Mouse (Mus musculus) CH12.LX (cell line): Measurements from ENCODE around the gene Naa80. TPM values are rescaled to one million over a fixed set of nuclear protein-coding genes. Genes with fewer than 3 reads are reported as not detected.
A peak's percentile ranks its signal among the peaks of the same experiment; 100 is the strongest.

Source experiments
- DNase-seq: peaks from one replicate; pipeline ENCODE4 v3.0.0-alpha.2; 2013; ENCODE audit errors: extremely low read depth
- H3K27ac ChIP-seq: 2 replicates; pipeline ENCODE4 v1.5.1; 2012; ENCODE audit warnings: low read depth, mild to moderate bottlenecking, control low read depth, moderate library complexity; ENCODE audit not compliant: insufficient read depth
- H3K27me3 ChIP-seq: replicated peaks from 2 replicates; pipeline ENCODE3; 2012; ENCODE audit warnings: inconsistent platforms
- H3K36me3 ChIP-seq, 2 experiments: replicated peaks in 1 of 2; 2 replicates each; pipeline versions ENCODE3 to v1.6.1; 2012; ENCODE audit warnings: inconsistent platforms in 1 of 2, low read length in 1 of 2, mild to moderate bottlenecking in 1 of 2, mixed read lengths in 1 of 2, moderate library complexity in 1 of 2; ENCODE audit not compliant: control insufficient read depth in 1 of 2, insufficient read depth in 1 of 2
- H3K4me1 ChIP-seq, 2 experiments: 2 replicates each; pipeline ENCODE4 v1.6.1; 2012; ENCODE audit warnings: inconsistent platforms in 1 of 2, moderate library complexity in 1 of 2; ENCODE audit not compliant: insufficient read depth in 2 of 2, control insufficient read depth in 1 of 2
- H3K4me2 ChIP-seq: 2 replicates; pipeline ENCODE4 v1.6.1; 2012; ENCODE audit warnings: low read depth, mild to moderate bottlenecking, control low read depth; ENCODE audit not compliant: poor library complexity, insufficient read depth, severe bottlenecking
- H3K4me3 ChIP-seq, 3 experiments: fragments of 150-350 bp in 1 of 3; sonication (generic) in 1 of 3; replicated peaks in 1 of 3; 2 replicates each; pipeline versions ENCODE3 to v1.5.1; 2011 to 2012; ENCODE audit warnings: low read depth in 2 of 3, low read length in 2 of 3, mild to moderate bottlenecking in 2 of 3, moderate library complexity in 2 of 3, control low read depth in 1 of 3, improper control_type of control experiment in 1 of 3, inconsistent platforms in 1 of 3, mixed read lengths in 1 of 3; ENCODE audit not compliant: poor library complexity in 1 of 3
- H3K79me2 ChIP-seq: replicated peaks from 2 replicates; pipeline ENCODE4 v1.6.1; 2012; ENCODE audit warnings: mild to moderate bottlenecking, moderate library complexity; ENCODE audit not compliant: control insufficient read depth, poor library complexity, insufficient read depth, severe bottlenecking; ENCODE audit errors: extremely low read depth
- H3K9ac ChIP-seq: 2 replicates; pipeline ENCODE4 v1.6.1; 2012; ENCODE audit warnings: low read depth, mild to moderate bottlenecking, control low read depth, moderate library complexity; ENCODE audit not compliant: insufficient read depth
- H3K9me3 ChIP-seq: replicated peaks from 2 replicates; pipeline ENCODE3; 2012; ENCODE audit warnings: low read length, inconsistent platforms, mixed read lengths
- BHLHE40 ChIP-seq: IDR thresholded peaks from 2 replicates; pipeline ENCODE4 v1.6.1; 2011; ENCODE audit warnings: mild to moderate bottlenecking, low read depth, low read length, improper control_type of control experiment
- CHD1 ChIP-seq: IDR thresholded peaks from 2 replicates; pipeline ENCODE4 v1.6.1; 2012; ENCODE audit warnings: low read depth, low read length, improper control_type of control experiment, inconsistent platforms
- CTCF ChIP-seq, 2 experiments: IDR thresholded peaks in 1 of 2; conservative IDR thresholded peaks in 1 of 2; 2 replicates each; pipeline ENCODE4 v1.5.1; 2011 to 2012; ENCODE audit warnings: low read depth in 2 of 2, low read length in 2 of 2, improper control_type of control experiment in 1 of 2, inconsistent platforms in 1 of 2, mild to moderate bottlenecking in 1 of 2, moderate library complexity in 1 of 2
- ELF1 ChIP-seq: IDR thresholded peaks from 2 replicates; pipeline ENCODE4 v1.6.1; 2014; ENCODE audit warnings: low read depth, mild to moderate bottlenecking, inconsistent platforms, low read length, improper control_type of control experiment
- EP300 ChIP-seq: IDR thresholded peaks from 2 replicates; pipeline ENCODE4 v1.6.1; 2011; ENCODE audit warnings: low read length, improper control_type of control experiment
- ETS1 ChIP-seq: conservative IDR thresholded peaks from 2 replicates; pipeline ENCODE4 v1.6.1; 2012; ENCODE audit warnings: low read depth, mild to moderate bottlenecking, inconsistent platforms, low read length, improper control_type of control experiment, moderate library complexity
- GABPA ChIP-seq: IDR thresholded peaks from 2 replicates; pipeline ENCODE4 v1.6.1; 2012; ENCODE audit warnings: low read depth, low read length, improper control_type of control experiment, inconsistent platforms; ENCODE audit not compliant: insufficient replicate concordance
- HCFC1 ChIP-seq: IDR thresholded peaks from 2 replicates; pipeline ENCODE4 v1.6.1; 2012; ENCODE audit warnings: low read depth, mild to moderate bottlenecking, inconsistent platforms, low read length, improper control_type of control experiment
- IRF4 ChIP-seq: IDR thresholded peaks from 2 replicates; pipeline ENCODE4 v1.6.1; 2014; ENCODE audit warnings: low read depth, mild to moderate bottlenecking, inconsistent platforms, low read length, improper control_type of control experiment
- JUN ChIP-seq: IDR thresholded peaks from 2 replicates; pipeline ENCODE4 v1.6.1; 2011; ENCODE audit warnings: low read depth, mild to moderate bottlenecking, low read length, improper control_type of control experiment, moderate library complexity; ENCODE audit not compliant: insufficient read depth
- KAT2A ChIP-seq: IDR thresholded peaks from 2 replicates; pipeline ENCODE4 v1.6.1; 2012; ENCODE audit warnings: low read length, improper control_type of control experiment, inconsistent platforms; ENCODE audit not compliant: insufficient replicate concordance
- MAFK ChIP-seq: IDR thresholded peaks from 2 replicates; pipeline ENCODE4 v1.6.1; 2011; ENCODE audit warnings: low read length, improper control_type of control experiment; ENCODE audit not compliant: insufficient replicate concordance
- MAX ChIP-seq: IDR thresholded peaks from 2 replicates; pipeline ENCODE4 v1.6.1; 2011; ENCODE audit warnings: low read length, improper control_type of control experiment
- MEF2A ChIP-seq: IDR thresholded peaks from 2 replicates; pipeline ENCODE4 v1.6.1; 2014; ENCODE audit warnings: low read depth, mild to moderate bottlenecking, inconsistent platforms, low read length, improper control_type of control experiment, borderline replicate concordance
- MXI1 ChIP-seq: IDR thresholded peaks from 2 replicates; pipeline ENCODE4 v1.6.1; 2011; ENCODE audit warnings: mild to moderate bottlenecking, low read depth, low read length, improper control_type of control experiment
- MYC ChIP-seq: IDR thresholded peaks from 2 replicates; pipeline ENCODE4 v1.6.1; 2011; ENCODE audit warnings: low read depth, mild to moderate bottlenecking, improper control_type of control experiment, low read length
- NRF1 ChIP-seq: IDR thresholded peaks from 2 replicates; pipeline ENCODE4 v1.6.1; 2014; ENCODE audit warnings: low read depth, mild to moderate bottlenecking, inconsistent platforms, low read length, improper control_type of control experiment, moderate library complexity
- PAX5 ChIP-seq: IDR thresholded peaks from 2 replicates; pipeline ENCODE4 v1.6.1; 2012; ENCODE audit warnings: low read length, inconsistent platforms, mixed read lengths
- POLR2A ChIP-seq: IDR thresholded peaks from 2 replicates; pipeline ENCODE4 v1.6.1; 2011; ENCODE audit warnings: low read depth, mild to moderate bottlenecking, improper control_type of control experiment, low read length
- POLR2AphosphoS2 ChIP-seq: IDR thresholded peaks from 2 replicates; pipeline ENCODE4 v1.6.1; 2011; ENCODE audit warnings: low read depth, low read length, improper control_type of control experiment
- RCOR1 ChIP-seq: conservative IDR thresholded peaks from 2 replicates; pipeline ENCODE4 v1.6.1; 2012; ENCODE audit warnings: low read depth, mild to moderate bottlenecking, inconsistent platforms, low read length, improper control_type of control experiment
- SIN3A ChIP-seq: IDR thresholded peaks from 2 replicates; pipeline ENCODE4 v1.6.1; 2012; ENCODE audit warnings: low read length, improper control_type of control experiment, inconsistent platforms
- SMC3 ChIP-seq: IDR thresholded peaks from 2 replicates; pipeline ENCODE4 v1.6.1; 2011; ENCODE audit warnings: low read depth, low read length, improper control_type of control experiment
- TBP ChIP-seq: conservative IDR thresholded peaks from 2 replicates; pipeline ENCODE4 v1.6.1; 2011; ENCODE audit warnings: low read depth, low read length, improper control_type of control experiment
- TCF12 ChIP-seq: IDR thresholded peaks from 2 replicates; pipeline ENCODE4 v1.6.1; 2014; ENCODE audit warnings: low read depth, mild to moderate bottlenecking, inconsistent platforms, low read length, improper control_type of control experiment
- USF1 ChIP-seq: IDR thresholded peaks from 2 replicates; pipeline ENCODE4 v1.6.1; 2014; ENCODE audit warnings: low read depth, mild to moderate bottlenecking, inconsistent platforms, low read length, improper control_type of control experiment
- USF2 ChIP-seq: conservative IDR thresholded peaks from 2 replicates; pipeline ENCODE4 v1.6.1; 2011; ENCODE audit warnings: low read depth, low read length, improper control_type of control experiment
- ZMIZ1 ChIP-seq: IDR thresholded peaks from 2 replicates; pipeline ENCODE4 v1.6.1; 2012; ENCODE audit warnings: low read depth, mild to moderate bottlenecking, inconsistent platforms, low read length, improper control_type of control experiment
- ZNF384 ChIP-seq: IDR thresholded peaks from 2 replicates; pipeline ENCODE4 v1.6.1; 2012; ENCODE audit warnings: low read depth, low read length, improper control_type of control experiment, inconsistent platforms
- dilution Hi-C: fragments of 300-500 bp; cut with MboI; formaldehyde crosslinking; loops from 2 replicates; pipeline ENCODE4 v1.14.3; 2020; ENCODE audit warnings: low sequenced_read_pairs; ENCODE audit not compliant: extremely low pct_unique_long_range_greater_than_20kb, extremely low pct_ligation_motif_present
- in situ Hi-C: fragments of 300-500 bp; cut with MboI; formaldehyde crosslinking; loops from 3 replicates; pipeline ENCODE4 v1.14.3; 2019; ENCODE audit warnings: low sequenced_read_pairs, low pct_ligation_motif_present, low pct_unique_long_range_greater_than_20kb, mixed read lengths
- polyA plus RNA-seq: library from polyadenylated mRNA; unstranded; fragments of >175 nt; gene quantifications from 2 replicates; pipeline ENCODE4 v1.2.1, GENCODE M21; 2012; ENCODE audit warnings: low read depth; ENCODE audit not compliant: insufficient read length
- total RNA-seq, 2 experiments: library from RNA; depleted of rRNA; stranded (reverse); fragments of 300-350 nt in 1 of 2; fragments of >200 nt in 1 of 2; gene quantifications; 2 replicates each; pipeline ENCODE4 v1.2.3; 2012 to 2014

The Naa80 gene
- total and polyA plus RNA-seq, 3 experiments, result 1.7 to 9.3 (median 4.8) TPM

DNA sequence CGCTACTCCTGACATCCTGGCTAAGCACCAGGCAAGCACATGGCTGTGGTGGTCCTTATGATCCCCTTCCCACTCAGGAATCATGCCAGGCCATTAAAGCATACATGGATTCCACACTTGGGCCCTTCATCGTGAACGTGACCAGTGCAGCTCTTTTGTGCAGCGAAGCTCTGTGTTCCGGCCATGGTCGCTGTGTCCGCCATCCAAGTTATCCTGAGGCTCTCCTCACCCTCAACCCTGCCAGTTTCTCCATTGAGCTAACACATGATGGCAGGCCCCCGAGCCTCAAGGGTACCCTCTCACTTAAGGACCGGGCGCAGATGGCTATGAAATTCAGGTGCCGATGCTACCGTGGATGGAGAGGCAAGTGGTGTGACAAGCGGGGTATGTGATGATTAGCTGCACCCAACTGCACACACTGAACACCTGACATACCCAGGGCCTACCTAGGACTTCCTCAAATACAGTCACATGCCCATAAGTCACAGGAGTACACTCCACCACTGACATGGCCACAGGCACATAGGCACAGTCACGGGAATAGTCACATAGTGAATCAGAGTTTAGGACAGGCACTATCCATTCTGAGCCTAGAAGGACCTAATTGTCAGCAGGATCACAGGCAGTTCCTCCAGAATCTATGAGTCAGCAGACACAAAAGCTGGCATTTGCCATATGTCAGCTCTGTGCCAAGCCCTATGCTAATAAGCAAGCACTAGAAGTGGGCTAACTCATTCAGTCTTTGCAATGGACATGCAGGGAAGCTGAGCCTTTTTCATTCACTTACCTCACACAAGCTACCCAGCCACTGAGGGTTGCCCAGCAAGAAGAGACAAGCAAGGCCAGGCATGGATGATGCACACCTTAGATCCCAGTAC lies 575 bp downstream of the Naa80 start:
- in situ Hi-C loops, result no loop called here
- dilution Hi-C loops, result no loop called here
- Histone ChIP-seq H3K4me1 (peaks cover 17 to 43% of the 10 kb centered on the region in 2 experiments), H3K9me3 (no peaks in the 10 kb centered on the region), H3K9ac (no peak overlapping the region), H3K4me3 (no peak overlapping the region), H3K79me2 (no peaks in the 10 kb centered on the region), H3K27ac (no peak overlapping the region), H3K36me3 (peaks cover 8 to 24% of the 10 kb centered on the region in 2 experiments), H3K27me3 (no peaks in the 10 kb centered on the region), H3K4me2 (no peak overlapping the region)
- DNase-seq, result no peak
- TF ChIP-seq MAFK (no peak), ZMIZ1 (no peak)

DNA sequence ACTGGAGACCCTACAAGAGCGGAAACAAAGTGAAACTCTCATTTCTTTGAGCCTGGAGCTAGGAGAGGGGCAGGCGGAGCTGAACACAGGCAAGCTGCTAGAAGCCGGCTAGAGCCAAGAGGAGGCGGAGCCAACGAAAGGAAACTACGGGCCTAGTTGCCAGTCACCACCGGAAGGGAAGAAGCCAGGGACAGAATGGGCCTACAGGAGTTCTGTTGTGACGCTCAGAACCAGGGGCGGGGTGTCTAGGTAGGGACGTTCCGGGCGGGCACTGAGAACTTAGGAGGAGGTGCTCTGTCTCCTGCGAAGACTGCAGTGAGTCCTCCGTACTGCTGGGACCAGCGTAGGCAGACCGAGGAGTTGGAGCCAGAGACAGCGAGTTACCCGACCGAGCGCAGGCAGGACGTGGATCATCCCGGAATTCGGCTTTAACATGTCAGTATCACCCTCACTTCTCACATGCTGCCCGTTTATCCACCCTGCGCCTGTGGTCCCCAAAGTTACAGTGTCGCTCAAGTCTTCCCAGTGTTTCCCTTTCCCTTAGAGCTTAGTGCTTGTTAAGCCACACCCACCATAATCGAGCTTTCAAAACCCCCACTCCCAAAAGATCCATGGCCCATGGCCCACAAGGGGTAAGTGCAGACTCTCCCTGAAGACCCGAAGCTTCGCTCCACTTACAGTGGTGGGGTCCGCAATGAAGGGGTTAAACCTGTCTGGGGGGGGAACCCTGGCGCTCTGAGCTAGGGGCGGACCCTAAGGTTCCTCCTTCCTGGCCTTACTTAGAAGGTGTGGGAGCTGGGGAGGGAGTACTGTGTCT lies 2.0 kb downstream of the Naa80 start, which contains the start of gene Hyal3:
Gene Hyal3 (plus strand): TSS at position 318 of the 817 bp plus-strand sequence.
- Histone ChIP-seq H3K4me3 (peak within 1 kb of the TSS; percentile 62 to 95 (median 84)), H3K27me3 (no peaks in the 10 kb centered on the region), H3K36me3 (peaks cover 8 to 33% of the 10 kb centered on the region in 2 experiments), H3K27ac (peak within 1 kb of the TSS; percentile 47), H3K9ac (peak within 1 kb of the TSS; percentile 81), H3K4me1 (peaks cover 13 to 39% of the 10 kb centered on the region in 2 experiments), H3K79me2 (no peaks in the 10 kb centered on the region), H3K9me3 (no peaks in the 10 kb centered on the region), H3K4me2 (peak within 1 kb of the TSS; percentile 84)
- DNase-seq, result peak; percentile 94
- dilution Hi-C loops, result no loop called here
- in situ Hi-C loops, result no loop called here
- TF ChIP-seq USF2, result no peak
- peak; percentile 68 for TF ChIP-seq SIN3A
- peak; percentile 59 for TF ChIP-seq ELF1
- TF ChIP-seq CHD1, result no peak
- no peak for TF ChIP-seq ZMIZ1
- no peak for TF ChIP-seq GABPA
- TF ChIP-seq EP300, result no peak
- TF ChIP-seq ZNF384, result no peak
- no peak for TF ChIP-seq USF1
- TF ChIP-seq ETS1, result no peak
- no peak; the same call in 1 of the 2 replicates for TF ChIP-seq MEF2A
- TF ChIP-seq POLR2AphosphoS2, result no peak; the same call in 1 of the 2 replicates
- no peak for TF ChIP-seq JUN
- TF ChIP-seq PAX5, result no peak
- peak; percentile 36; the same call in 1 of the 2 replicates for TF ChIP-seq IRF4
- no peak for TF ChIP-seq RCOR1
- peak; percentile 73 for TF ChIP-seq TBP
- peak; percentile 62; the same call in 1 of the 2 replicates for TF ChIP-seq TCF12
- no peak for TF ChIP-seq SMC3
- TF ChIP-seq MAX, result no peak
- no peak for TF ChIP-seq MAFK
- TF ChIP-seq BHLHE40, result no peak
- TF ChIP-seq KAT2A, result no peak
- peak; percentile 25; the same call in 1 of the 2 replicates for TF ChIP-seq MYC
- TF ChIP-seq HCFC1, result peak; percentile 74
- TF ChIP-seq POLR2A, result peak; percentile 77
- TF ChIP-seq MXI1, result peak; percentile 20; the same call in 1 of the 2 replicates
- no peak for TF ChIP-seq NRF1
- TF ChIP-seq CTCF (conservative IDR thresholded peaks at IDR 0.05 in 1 of 2, IDR thresholded peaks at IDR 0.05 in 1 of 2; ENCODE audit: low read depth in 2 of 2, low read length in 2 of 2), result no peak
